Mouse (Mus musculus) C2C12 (cell line): ENCODE measurements at regions not wholly inside any gene's neighbourhood (a gene's known extent, or its start where the extent isn't known, plus 50 kb on each side); places are given as distances from the start of the nearest gene placed in this dataset.

Experiments used
- H3K27me3 ChIP-seq: one replicate; pipeline ENCODE4 v1.6.1; 2011; ENCODE audit not compliant: control insufficient read depth, insufficient read depth, insufficient read length
- H3K36me3 ChIP-seq: one replicate; pipeline ENCODE4 v1.6.1; 2011; ENCODE audit not compliant: control insufficient read depth, insufficient read depth
- H3K4me3 ChIP-seq: one replicate; pipeline ENCODE4 v1.5.1; 2011; ENCODE audit warnings: mild to moderate bottlenecking, control low read depth; ENCODE audit not compliant: poor library complexity, insufficient read depth, severe bottlenecking
- H3K79me2 ChIP-seq: one replicate; pipeline ENCODE4 v1.6.1; 2011; ENCODE audit not compliant: control insufficient read depth, insufficient read depth
- H3K79me3 ChIP-seq: one replicate; pipeline ENCODE4 v1.6.1; 2011; ENCODE audit warnings: low read depth, control low read depth
- H3ac ChIP-seq: one replicate; pipeline ENCODE3; 2011; ENCODE audit warnings: low read depth; ENCODE audit not compliant: control insufficient read depth, insufficient read length
- CEBPB ChIP-seq: IDR thresholded peaks from one replicate; pipeline ENCODE4 v1.6.1; 2011; ENCODE audit warnings: low read depth, mild to moderate bottlenecking, control low read depth, moderate library complexity
- CTCF ChIP-seq: IDR thresholded peaks from one replicate; pipeline ENCODE4 v1.5.1; 2011; ENCODE audit not compliant: control insufficient read depth, insufficient read depth, insufficient read length
- FOSL1 ChIP-seq: IDR thresholded peaks from one replicate; pipeline ENCODE4 v1.8.0; 2011; ENCODE audit warnings: mild to moderate bottlenecking, low read length; ENCODE audit not compliant: poor library complexity, insufficient read depth, severe bottlenecking
- MAX ChIP-seq: IDR thresholded peaks from one replicate; pipeline ENCODE4 v1.6.1; 2011; ENCODE audit warnings: mild to moderate bottlenecking, control low read depth
- MYOD1 ChIP-seq: IDR thresholded peaks from one replicate; pipeline ENCODE4 v1.6.1; 2011; ENCODE audit warnings: low read depth; ENCODE audit not compliant: control insufficient read depth, insufficient read length
- MYOG ChIP-seq: IDR thresholded peaks from one replicate; pipeline ENCODE4 v1.6.1; 2011; ENCODE audit not compliant: control insufficient read depth, insufficient read length; ENCODE audit errors: extremely low read depth
- USF1 ChIP-seq: IDR thresholded peaks from one replicate; pipeline ENCODE4 v1.6.1; 2011; ENCODE audit warnings: low read depth, mild to moderate bottlenecking, control low read depth, moderate library complexity

- no peak for TF ChIP-seq CTCF
- TF ChIP-seq MAX, result no peak
- TF ChIP-seq FOSL1, result no peak
- TF ChIP-seq USF1, result no peak
- no peaks in the 10 kb centered on the region for H3K36me3 ChIP-seq
Observed at GRCm38 (mm10) chr12:13011023-13011761, 69.5 kb upstream of the Mycn start.

GRCm38 (mm10) chr12:13010405-13010804 lies 68.7 kb upstream of the Mycn start:
- Histone ChIP-seq H3K36me3 (no peaks in the 10 kb centered on the region), H3K27me3 (no peaks in the 10 kb centered on the region), H3K79me3 (no peaks in the 10 kb centered on the region), H3ac (no peak overlapping the region), H3K4me3 (no peak overlapping the region), H3K79me2 (no peaks in the 10 kb centered on the region)
- TF ChIP-seq MYOG (no peak), FOSL1 (no peak), CEBPB (no peak), MYOD1 (no peak), MAX (no peak), CTCF (no peak), USF1 (no peak)

More at GRCm38 (mm10) chr12:13011023-13011761, 69.5 kb upstream of the Mycn start:
- H3ac ChIP-seq, result no peak overlapping the region
- H3K4me3 ChIP-seq, result no peak overlapping the region
- H3K79me2 ChIP-seq, result no peaks in the 10 kb centered on the region
- no peaks in the 10 kb centered on the region for H3K79me3 ChIP-seq
- H3K27me3 ChIP-seq, result no peaks in the 10 kb centered on the region

- TF ChIP-seq MYOD1 (no peak), MAX (no peak), MYOG (no peak), USF1 (no peak), CTCF (no peak), CEBPB (no peak), FOSL1 (no peak)
- Histone ChIP-seq H3K79me2 (no peaks in the 10 kb centered on the region), H3K79me3 (no peaks in the 10 kb centered on the region), H3K36me3 (no peaks in the 10 kb centered on the region), H3K4me3 (no peak overlapping the region), H3ac (no peak overlapping the region), H3K27me3 (no peaks in the 10 kb centered on the region)
Observed at GRCm38 (mm10) chr12:13009470-13009869, 67.8 kb upstream of the Mycn start.

DNA sequence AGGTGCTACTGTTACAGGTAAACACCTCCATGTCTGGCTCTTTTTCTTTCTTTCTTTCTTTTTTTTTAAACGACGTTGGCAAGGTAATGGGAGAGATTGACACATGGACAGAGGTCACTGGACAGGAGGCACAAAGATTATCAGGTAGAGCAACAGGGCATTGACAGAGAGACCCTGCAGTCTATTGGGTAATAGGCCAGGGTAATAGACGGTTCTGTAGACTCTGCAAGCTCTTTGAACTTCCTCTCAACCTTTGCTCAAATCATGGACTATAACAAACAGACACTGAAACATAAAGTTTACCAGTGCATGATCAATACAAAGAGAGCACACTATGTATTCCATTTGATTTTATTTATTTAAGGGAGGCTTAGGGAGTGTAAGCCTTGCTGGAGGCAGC lies 61.0 kb upstream of the Mycn start:
- H3K79me3 ChIP-seq, result no peaks in the 10 kb centered on the region
- H3K4me3 ChIP-seq, result no peak overlapping the region
- no peaks in the 10 kb centered on the region for H3K79me2 ChIP-seq
- H3ac ChIP-seq, result no peak overlapping the region
- TF ChIP-seq CTCF (no peak), USF1 (no peak), MYOD1 (no peak), MAX (no peak), CEBPB (no peak), FOSL1 (no peak), MYOG (no peak)
- no peaks in the 10 kb centered on the region for H3K36me3 ChIP-seq
- no peaks in the 10 kb centered on the region for H3K27me3 ChIP-seq

GRCm38 (mm10) chr12:13002069-13002590 lies 60.4 kb upstream of the Mycn start:
- Histone ChIP-seq H3ac (no peak overlapping the region), H3K36me3 (no peaks in the 10 kb centered on the region), H3K79me3 (no peaks in the 10 kb centered on the region), H3K79me2 (no peaks in the 10 kb centered on the region), H3K27me3 (no peaks in the 10 kb centered on the region), H3K4me3 (no peak overlapping the region)
- TF ChIP-seq MYOG (no peak), CEBPB (no peak), CTCF (no peak)

GRCm38 (mm10) chr12:12995974-12996361 lies 54.3 kb upstream of the Mycn start:
- TF ChIP-seq FOSL1 (no peak), CTCF (no peak), MYOG (no peak)
- no peaks in the 10 kb centered on the region for H3K79me2 ChIP-seq
- H3K79me3 ChIP-seq, result no peaks in the 10 kb centered on the region
- no peak overlapping the region for H3ac ChIP-seq
- no peaks in the 10 kb centered on the region for H3K36me3 ChIP-seq
- H3K27me3 ChIP-seq, result no peaks in the 10 kb centered on the region
- H3K4me3 ChIP-seq, result no peak overlapping the region
